Mouse (Mus musculus): ENCODE data around the gene Slc38a10. TPM values are rescaled to one million over a fixed set of nuclear protein-coding genes. Genes with fewer than 3 reads are reported as not detected.

Gene Slc38a10
- total RNA-seq, 2 experiments from 2014 or later, result 39.0 to 48.2 TPM

GRCm38 (mm10) chr11:120063326-120063725 is 87.8 kb downstream of the Slc38a10 start:
- no peak for DNase-seq (ENCODE audit: low spot score)

DNA sequence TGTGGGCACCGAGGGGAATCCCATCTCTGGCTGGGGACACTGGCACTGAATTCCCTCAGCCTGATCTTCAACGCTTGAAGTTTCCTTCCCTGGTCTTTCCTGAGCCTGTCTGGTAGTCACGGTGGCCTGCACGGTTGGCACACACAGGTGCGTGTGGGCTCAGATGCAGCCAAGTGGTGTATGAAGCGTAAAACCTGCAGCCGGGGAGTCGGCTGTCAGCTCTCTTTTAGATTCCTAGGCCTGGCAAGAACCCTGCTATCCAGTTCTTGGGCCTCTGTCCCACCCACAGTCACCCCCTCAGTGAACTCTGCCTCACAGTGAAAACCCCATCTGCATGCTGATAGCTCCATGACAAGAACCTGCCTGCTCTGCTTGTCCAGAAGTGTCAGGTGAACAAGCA is 90.5 kb downstream of the Slc38a10 start:
- no peak for DNase-seq (ENCODE audit: low spot score)

- no peak for DNase-seq (ENCODE audit: low spot score)
These were observed 95.0 kb downstream of the Slc38a10 start for GRCm38 (mm10) chr11:120055953-120056732.

Small RNA genes within 50 kb of the gene (microRNA-seq; reads per million reads assigned to microRNA genes)
- gene Gm25948, result not detected

Other genes with a start within 250 kb of the Slc38a10 start
- gene Chmp6, start 237.9 kb downstream of the Slc38a10 start, total RNA-seq (2021), result 10 to 100 TPM; 32.7 to 33.3 TPM
- gene Baiap2, start 208.6 kb downstream of the Slc38a10 start, total RNA-seq (2021), result 1 to 10 TPM; 1.1 to 1.9 TPM
- 1 to 10 TPM; 3.2 to 3.6 TPM for gene Aatk, start 104.2 kb downstream of the Slc38a10 start, total RNA-seq (2021)
- 1 to 10 TPM; 6.0 to 8.4 TPM for gene Cep131, start 64.5 kb downstream of the Slc38a10 start, total RNA-seq (2021)
- gene Tepsin, start 52.6 kb downstream of the Slc38a10 start, total RNA-seq (2021), result 1 to 10 TPM; 4.1 to 4.9 TPM
- 10 to 100 TPM; 45.7 to 48.1 TPM for gene Ndufaf8, start 52.4 kb downstream of the Slc38a10 start, total RNA-seq (2021)
- gene Bahcc1, start 81.6 kb upstream of the Slc38a10 start, total RNA-seq (2021), result 1 to 10 TPM; 3.4 to 4.6 TPM
- gene Actg1, start 197.2 kb upstream of the Slc38a10 start, total RNA-seq (2021), result 100 to 1,000 TPM; 158 to 253 TPM
- under 1 TPM; 0.39 to 0.52 TPM for gene Fscn2, start 210.2 kb upstream of the Slc38a10 start, total RNA-seq (2021)
- 10 to 100 TPM in 1 of 2 experiments, 1 to 10 TPM in 1; 8.3 to 19.3 TPM for gene Faap100, start 227.4 kb upstream of the Slc38a10 start, total RNA-seq (2021)

Data from gastrocnemius, adult 18-20 months (tissue).